Mouse (Mus musculus): ENCODE measurements around the gene Qrich2. TPM values are rescaled to one million over a fixed set of nuclear protein-coding genes. Genes with fewer than 3 reads are reported as not detected.

Qrich2 gene
- polyA plus RNA-seq, 1 experiment: not detected

- Histone ChIP-seq H3K27ac (ENCODE audit: control insufficient read depth, insufficient read depth, low read depth, low read length, poor library complexity) (no peak overlapping the region), H3K4me1 (ENCODE audit: control insufficient read depth, insufficient read depth, low read length) (peaks cover 1% of the 10 kb centered on the region; the same call in 1 of the 2 replicates), H3K4me3 (replicated peaks; ENCODE audit: control insufficient read depth, low read depth, low read length) (no peak overlapping the region)
- no peak for TF ChIP-seq CTCF (IDR thresholded peaks at IDR 0.05; ENCODE audit: control insufficient read depth, insufficient read depth, low read length)
- no peak for TF ChIP-seq POLR2A (IDR thresholded peaks at IDR 0.05; ENCODE audit: borderline replicate concordance, control insufficient read depth, low read depth, low read length)
- WGBS: 29% methylated on average over 19 of the region's 19 CpGs
Measured at GRCm38 (mm10) chr11:116446308-116446887, 19.6 kb downstream of the Qrich2 start.

- peaks cover 1% of the 10 kb centered on the region; the same call in 1 of the 2 replicates for H3K4me1 ChIP-seq (ENCODE audit: control insufficient read depth, insufficient read depth, low read length)
- TF ChIP-seq CTCF (IDR thresholded peaks at IDR 0.05; ENCODE audit: control insufficient read depth, insufficient read depth, low read length) (peak; percentile 99), POLR2A (IDR thresholded peaks at IDR 0.05; ENCODE audit: borderline replicate concordance, control insufficient read depth, low read depth, low read length) (no peak)
- 61% methylated on average over 16 of the region's 16 CpGs for WGBS
- no peak overlapping the region for H3K27ac ChIP-seq (ENCODE audit: control insufficient read depth, insufficient read depth, low read depth, low read length, poor library complexity)
- no peak overlapping the region for H3K4me3 ChIP-seq (replicated peaks; ENCODE audit: control insufficient read depth, low read depth, low read length)
Measured at GRCm38 (mm10) chr11:116445596-116446307, 20.3 kb downstream of the Qrich2 start.

DNA sequence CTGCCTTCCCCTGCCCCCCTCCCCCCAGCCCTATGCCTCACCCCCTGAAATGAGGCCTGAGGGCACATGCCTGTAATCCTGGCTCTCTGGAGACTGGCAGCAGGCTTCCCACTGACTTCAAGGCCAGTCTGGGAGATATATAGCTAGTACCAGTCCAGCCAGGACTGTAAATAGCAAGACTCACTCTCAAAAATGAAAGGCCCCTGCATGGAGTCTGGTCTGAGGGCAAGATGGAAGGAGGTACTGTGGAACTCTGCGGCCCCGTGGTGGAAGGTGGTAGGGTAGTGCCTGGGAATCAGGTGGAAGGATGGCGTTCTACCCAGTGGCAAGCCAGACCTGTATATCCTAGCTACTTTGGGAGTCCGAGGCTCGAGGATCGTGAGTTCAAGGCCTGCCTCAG, 22.1 kb downstream of the Qrich2 start:
- Histone ChIP-seq H3K27ac (ENCODE audit: control insufficient read depth, insufficient read depth, low read depth, low read length, poor library complexity) (no peak overlapping the region), H3K4me3 (replicated peaks; ENCODE audit: control insufficient read depth, low read depth, low read length) (no peak overlapping the region), H3K4me1 (ENCODE audit: control insufficient read depth, insufficient read depth, low read length) (peaks cover 1% of the 10 kb centered on the region; the same call in 1 of the 2 replicates)
- 90% methylated on average over 6 of the region's 6 CpGs for WGBS
- TF ChIP-seq POLR2A (IDR thresholded peaks at IDR 0.05; ENCODE audit: borderline replicate concordance, control insufficient read depth, low read depth, low read length) (no peak), CTCF (IDR thresholded peaks at IDR 0.05; ENCODE audit: control insufficient read depth, insufficient read depth, low read length) (no peak)

- Histone ChIP-seq H3K4me3 (replicated peaks; ENCODE audit: control insufficient read depth, low read depth, low read length) (no peak overlapping the region), H3K4me1 (ENCODE audit: control insufficient read depth, insufficient read depth, low read length) (peaks cover 1% of the 10 kb centered on the region; the same call in 1 of the 2 replicates), H3K27ac (ENCODE audit: control insufficient read depth, insufficient read depth, low read depth, low read length, poor library complexity) (no peak overlapping the region)
- 90% methylated on average over 6 of the region's 6 CpGs for WGBS
- TF ChIP-seq CTCF (IDR thresholded peaks at IDR 0.05; ENCODE audit: control insufficient read depth, insufficient read depth, low read length): no peak
- TF ChIP-seq POLR2A (IDR thresholded peaks at IDR 0.05; ENCODE audit: borderline replicate concordance, control insufficient read depth, low read depth, low read length): no peak
Measured at GRCm38 (mm10) chr11:116443311-116443710, 22.7 kb downstream of the Qrich2 start.

GRCm38 (mm10) chr11:116442867-116443177, 23.2 kb downstream of the Qrich2 start:
- Histone ChIP-seq H3K27ac (ENCODE audit: control insufficient read depth, insufficient read depth, low read depth, low read length, poor library complexity) (no peak overlapping the region), H3K4me3 (replicated peaks; ENCODE audit: control insufficient read depth, low read depth, low read length) (no peak overlapping the region), H3K4me1 (ENCODE audit: control insufficient read depth, insufficient read depth, low read length) (peaks cover 1% of the 10 kb centered on the region; the same call in 1 of the 2 replicates)
- TF ChIP-seq POLR2A (IDR thresholded peaks at IDR 0.05; ENCODE audit: borderline replicate concordance, control insufficient read depth, low read depth, low read length): no peak
- no peak for TF ChIP-seq CTCF (IDR thresholded peaks at IDR 0.05; ENCODE audit: control insufficient read depth, insufficient read depth, low read length)
- 87% methylated on average over 6 of the region's 6 CpGs for WGBS

- TF ChIP-seq POLR2A (IDR thresholded peaks at IDR 0.05; ENCODE audit: borderline replicate concordance, control insufficient read depth, low read depth, low read length) (no peak), CTCF (IDR thresholded peaks at IDR 0.05; ENCODE audit: control insufficient read depth, insufficient read depth, low read length) (no peak)
Measured at GRCm38 (mm10) chr11:116442129-116442866, 23.7 kb downstream of the Qrich2 start.

GRCm38 (mm10) chr11:116440408-116441068, 25.5 kb downstream of the Qrich2 start:
- no peak overlapping the region for H3K4me3 ChIP-seq (replicated peaks; ENCODE audit: control insufficient read depth, low read depth, low read length)
- no peak for TF ChIP-seq POLR2A (IDR thresholded peaks at IDR 0.05; ENCODE audit: borderline replicate concordance, control insufficient read depth, low read depth, low read length)
- TF ChIP-seq CTCF (IDR thresholded peaks at IDR 0.05; ENCODE audit: control insufficient read depth, insufficient read depth, low read length): no peak
- H3K4me1 ChIP-seq (ENCODE audit: control insufficient read depth, insufficient read depth, low read length): no peaks in the 10 kb centered on the region; the same call in 1 of the 2 replicates
- WGBS: 64% methylated on average over 7 of the region's 7 CpGs
- H3K27ac ChIP-seq (ENCODE audit: control insufficient read depth, insufficient read depth, low read depth, low read length, poor library complexity): no peak overlapping the region; the same call in 1 of the 2 replicates

More at GRCm38 (mm10) chr11:116442129-116442866, 23.7 kb downstream of the Qrich2 start:
- H3K4me1 ChIP-seq (ENCODE audit: control insufficient read depth, insufficient read depth, low read length): peaks cover 1% of the 10 kb centered on the region; the same call in 1 of the 2 replicates
- no peak overlapping the region for H3K27ac ChIP-seq (ENCODE audit: control insufficient read depth, insufficient read depth, low read depth, low read length, poor library complexity)
- no peak overlapping the region for H3K4me3 ChIP-seq (replicated peaks; ENCODE audit: control insufficient read depth, low read depth, low read length)
- 83% methylated on average over 15 of the region's 15 CpGs for WGBS

All from bone marrow, adult 2 months (tissue).